Mouse (Mus musculus) cerebellum, adult 2 months (tissue): ENCODE results near the gene Fv1. TPM values are rescaled to one million over a fixed set of nuclear protein-coding genes. Genes with fewer than 3 reads are reported as not detected.

Experiments used
- DNase-seq, 2 experiments: peaks; one replicate each; pipeline ENCODE4 v3.0.0; 2021
- H3K27ac ChIP-seq: fragments of 200-500 bp; 2 replicates; pipeline ENCODE4 v1.5.1; 2012; ENCODE audit warnings: low read length, control low read depth, inconsistent platforms; ENCODE audit not compliant: insufficient read depth
- H3K27me3 ChIP-seq: fragments of 200-500 bp; 2 replicates; pipeline ENCODE4 v1.6.1; 2012; ENCODE audit warnings: inconsistent platforms, mild to moderate bottlenecking, low read length, moderate library complexity; ENCODE audit not compliant: control insufficient read depth, insufficient read depth
- H3K4me1 ChIP-seq: fragments of 200-500 bp; 2 replicates; pipeline ENCODE4 v1.6.1; 2011; ENCODE audit warnings: low read length; ENCODE audit not compliant: control insufficient read depth, insufficient read depth
- H3K4me3 ChIP-seq: fragments of 200-500 bp; replicated peaks from 2 replicates; pipeline ENCODE3; 2011; ENCODE audit warnings: mild to moderate bottlenecking, low read depth, low read length, control low read depth; ENCODE audit not compliant: insufficient read depth
- CTCF ChIP-seq: fragments of 200-500 bp; IDR thresholded peaks from 2 replicates; pipeline ENCODE4 v1.5.1; 2011; ENCODE audit warnings: low read depth, mild to moderate bottlenecking, control low read depth, low read length, moderate library complexity, borderline replicate concordance; ENCODE audit not compliant: insufficient read depth
- POLR2A ChIP-seq: fragments of 200-500 bp; IDR thresholded peaks from 2 replicates; pipeline ENCODE4 v1.6.1; 2011; ENCODE audit warnings: low read length, control low read depth, borderline replicate concordance; ENCODE audit not compliant: insufficient read depth
- WGBS: fragments of 180-500 bp; shearing (Covaris S2); methylation state at CpG from one replicate; pipeline ENCODE4 v1.1.7; 2018; 5-methylcytosine and 5-hydroxymethylcytosine counted together
- polyA plus RNA-seq: library from polyadenylated mRNA; depleted of rRNA; stranded (reverse); fragments of >200 nt; gene quantifications from 2 replicates; pipeline ENCODE4 v1.2.3, GENCODE M21; 2012

Fv1 gene
- polyA plus RNA-seq, 1 experiment: 8.6 TPM

DNA sequence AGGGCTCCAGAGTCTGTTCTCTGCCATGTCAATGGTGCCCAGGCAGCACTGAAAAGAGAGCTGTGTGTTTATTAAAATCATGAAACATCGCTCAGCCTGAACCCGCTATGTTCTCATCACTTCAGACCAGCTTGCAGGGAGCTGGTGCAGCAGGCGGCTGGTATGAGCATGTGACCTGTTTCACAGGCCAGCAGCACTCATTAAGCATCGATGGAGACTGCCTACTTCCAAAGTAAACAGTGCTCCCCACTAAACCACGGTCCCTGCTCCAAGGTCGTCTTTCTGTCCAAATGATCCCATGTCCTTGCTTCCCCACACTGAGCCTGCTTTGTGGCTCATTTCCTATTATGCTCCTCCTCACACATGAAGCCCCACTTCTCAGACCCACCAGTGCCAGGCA lies 21.6 kb downstream of the Fv1 start:
- no peak for DNase-seq
- Histone ChIP-seq H3K4me3 (no peak overlapping the region), H3K27me3 (no peaks in the 10 kb centered on the region), H3K27ac (no peak overlapping the region), H3K4me1 (peaks cover 3% of the 10 kb centered on the region; the same call in 1 of the 2 replicates)
- WGBS: 84% methylated on average over 6 of the region's 6 CpGs
- TF ChIP-seq POLR2A (no peak), CTCF (no peak)

DNA sequence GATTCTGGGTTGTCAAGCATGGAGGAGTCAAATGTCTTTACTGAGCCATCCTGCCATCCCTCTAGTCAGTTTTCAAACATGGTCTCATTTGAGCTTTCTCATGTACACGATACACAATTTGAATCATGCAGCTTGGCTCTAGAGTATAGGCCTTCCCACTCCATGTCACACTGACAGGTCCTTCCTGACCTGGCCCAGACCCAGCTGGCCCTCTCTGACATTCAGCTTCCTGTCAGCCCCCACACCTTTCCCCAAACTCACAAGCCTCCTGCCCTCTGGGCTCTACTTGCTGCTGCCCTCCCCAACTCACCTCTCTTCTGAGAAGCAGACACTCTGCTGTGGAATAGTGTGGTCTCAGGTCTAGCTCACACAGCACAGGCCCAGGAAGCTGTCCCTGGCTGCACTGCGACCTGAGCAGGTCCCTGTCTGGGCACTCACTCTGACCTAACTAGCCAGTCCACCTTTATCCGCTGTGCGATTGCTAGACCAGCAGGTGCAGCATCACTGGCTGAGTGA lies 27.1 kb downstream of the Fv1 start:
- WGBS: 63% methylated on average over 4 of the region's 4 CpGs
- TF ChIP-seq CTCF: no peak
- no peak for TF ChIP-seq POLR2A
- H3K27ac ChIP-seq: no peak overlapping the region

DNA sequence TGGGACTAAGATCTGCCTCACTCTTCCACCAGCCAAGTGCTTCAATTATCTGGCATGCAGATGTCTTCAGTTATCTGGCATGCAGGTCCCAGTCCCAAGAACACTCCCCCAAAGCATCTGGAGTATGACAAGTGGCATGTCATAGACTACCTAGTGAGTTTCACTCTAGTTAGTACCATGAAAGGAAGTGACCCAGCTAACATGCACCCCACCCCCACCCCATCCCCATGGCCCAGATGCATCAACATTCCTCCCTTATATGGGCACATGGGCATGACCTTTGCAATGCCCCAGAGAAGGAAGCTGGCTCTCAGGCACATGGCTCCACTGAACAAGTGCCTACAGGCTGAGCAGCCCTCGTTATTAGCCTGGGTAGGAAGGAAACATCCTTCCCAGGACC lies 27.6 kb downstream of the Fv1 start:
- no peaks in the 10 kb centered on the region for H3K27me3 ChIP-seq
- DNase-seq: no peak
- 48% methylated on average over 1 of the region's 1 CpGs for WGBS
- H3K4me3 ChIP-seq: no peak overlapping the region
- no peak overlapping the region for H3K27ac ChIP-seq
- TF ChIP-seq CTCF (no peak), POLR2A (no peak)
- H3K4me1 ChIP-seq: peaks cover 32% of the 10 kb centered on the region

More for the DNA sequence above, 27.1 kb downstream of the Fv1 start:
- Histone ChIP-seq H3K27me3 (no peaks in the 10 kb centered on the region), H3K4me1 (peaks cover 32% of the 10 kb centered on the region), H3K4me3 (no peak overlapping the region)
- no peak for DNase-seq

DNA sequence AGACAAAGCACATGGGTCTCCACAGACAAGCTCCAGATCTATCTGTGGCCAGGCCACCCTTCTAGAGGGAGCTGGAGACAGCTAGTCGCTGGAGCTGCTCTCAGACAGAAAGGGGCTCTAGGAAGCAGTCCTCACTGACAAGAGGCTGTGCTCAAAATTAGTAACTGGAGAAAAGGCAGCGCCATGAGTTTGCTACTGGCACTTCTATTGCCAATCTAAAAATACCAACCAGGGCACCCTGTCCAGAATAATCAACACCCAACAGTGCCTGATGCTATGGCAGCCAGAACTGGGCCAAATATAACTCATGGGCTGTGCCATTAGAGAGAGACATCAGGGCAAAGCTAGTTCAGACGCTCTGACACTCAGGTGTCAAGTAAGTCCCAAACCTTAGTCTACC lies 28.6 kb downstream of the Fv1 start:
- DNase-seq: peak; percentile 53 to 77
- H3K27me3 ChIP-seq: no peaks in the 10 kb centered on the region
- WGBS: 4% methylated on average over 3 of the region's 3 CpGs
- H3K27ac ChIP-seq: peak overlapping the region; percentile 38; the same call in 1 of the 2 replicates
- TF ChIP-seq CTCF (no peak), POLR2A (no peak)
- peaks cover 32% of the 10 kb centered on the region for H3K4me1 ChIP-seq
- H3K4me3 ChIP-seq: no peak overlapping the region

DNA sequence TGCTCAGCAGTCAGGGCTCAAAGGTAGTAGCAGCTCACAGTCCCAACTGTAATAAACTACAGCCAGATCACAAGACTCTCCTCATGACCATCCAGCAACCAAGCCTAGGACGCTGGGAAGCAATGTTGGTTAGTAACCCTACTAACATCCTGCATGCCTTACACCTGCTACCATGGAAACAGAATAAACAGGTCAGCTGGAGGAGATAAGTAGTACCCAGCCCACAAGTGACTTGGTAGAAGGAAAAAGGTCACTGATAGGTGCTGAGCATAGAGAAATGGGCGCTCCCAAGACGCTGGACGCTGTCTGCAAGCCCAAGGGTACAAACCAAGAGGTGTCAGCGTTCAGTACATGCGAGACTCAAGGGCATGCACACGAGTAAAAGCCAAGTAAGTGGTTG lies 31.7 kb downstream of the Fv1 start:
- TF ChIP-seq CTCF (no peak), POLR2A (no peak)
- Histone ChIP-seq H3K4me1 (peaks cover 41% of the 10 kb centered on the region), H3K27ac (no peak overlapping the region), H3K4me3 (no peak overlapping the region), H3K27me3 (no peaks in the 10 kb centered on the region)
- WGBS: 83% methylated on average over 7 of the region's 7 CpGs
- no peak for DNase-seq

DNA sequence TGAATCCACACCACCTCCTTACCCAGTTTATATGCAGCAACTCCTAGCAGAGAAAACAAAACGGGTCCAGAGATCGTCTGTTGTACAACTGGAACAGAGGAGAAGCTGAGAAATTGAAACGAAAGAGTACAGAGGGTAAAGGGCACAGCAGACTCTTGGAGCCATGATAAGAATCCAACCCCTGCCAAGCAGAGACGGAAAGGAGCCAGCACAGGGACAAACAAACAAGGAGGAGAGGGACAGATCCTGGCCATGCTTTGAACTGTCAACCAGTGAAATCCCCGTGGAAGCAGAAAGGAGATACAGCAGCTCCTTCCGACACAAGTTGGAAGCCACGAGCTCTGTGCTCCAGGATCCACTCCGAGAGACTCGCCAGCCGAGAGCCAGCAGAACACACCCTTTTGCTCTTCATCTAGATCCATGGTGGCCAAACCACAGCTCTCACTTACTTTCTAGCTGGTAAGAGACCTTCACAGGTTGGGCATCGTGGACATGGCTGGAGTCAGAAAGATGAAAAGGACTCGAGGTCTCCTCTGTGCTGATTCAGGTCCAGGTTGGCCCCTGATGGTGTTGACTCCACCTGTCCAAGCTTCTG lies 34.2 kb downstream of the Fv1 start:
- no peak for DNase-seq
- TF ChIP-seq POLR2A (no peak), CTCF (no peak)
- Histone ChIP-seq H3K27me3 (no peaks in the 10 kb centered on the region), H3K4me3 (no peak overlapping the region), H3K4me1 (peaks cover 20% of the 10 kb centered on the region), H3K27ac (no peak overlapping the region)
- WGBS: 84% methylated on average over 12 of the region's 12 CpGs

DNA sequence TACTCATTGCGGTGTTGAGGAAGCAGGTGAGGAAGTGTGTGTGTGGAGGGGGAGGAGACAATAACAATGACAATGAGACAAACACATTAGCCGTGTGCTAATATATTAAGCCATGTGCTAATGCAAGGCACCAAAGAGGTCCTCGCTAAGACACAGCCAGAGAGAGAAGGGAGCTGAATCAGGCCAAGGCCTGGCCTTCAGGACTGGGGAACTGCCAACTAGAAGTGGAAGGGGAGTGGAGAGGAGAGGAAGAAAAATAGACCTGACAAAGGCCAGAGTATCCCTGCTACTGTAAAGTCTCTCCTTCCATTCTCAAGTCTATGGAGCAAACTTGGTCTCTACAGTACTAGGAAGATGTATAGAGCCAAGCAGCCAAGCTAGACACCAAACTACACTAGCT lies 34.8 kb downstream of the Fv1 start:
- H3K4me3 ChIP-seq: peak overlapping the region; percentile 100
- no peak for TF ChIP-seq CTCF
- no peak for TF ChIP-seq POLR2A
- WGBS: 55% methylated on average over 3 of the region's 3 CpGs
- DNase-seq: no peak
- H3K27ac ChIP-seq: no peak overlapping the region
- peaks cover 14% of the 10 kb centered on the region for H3K4me1 ChIP-seq
- no peaks in the 10 kb centered on the region for H3K27me3 ChIP-seq

DNA sequence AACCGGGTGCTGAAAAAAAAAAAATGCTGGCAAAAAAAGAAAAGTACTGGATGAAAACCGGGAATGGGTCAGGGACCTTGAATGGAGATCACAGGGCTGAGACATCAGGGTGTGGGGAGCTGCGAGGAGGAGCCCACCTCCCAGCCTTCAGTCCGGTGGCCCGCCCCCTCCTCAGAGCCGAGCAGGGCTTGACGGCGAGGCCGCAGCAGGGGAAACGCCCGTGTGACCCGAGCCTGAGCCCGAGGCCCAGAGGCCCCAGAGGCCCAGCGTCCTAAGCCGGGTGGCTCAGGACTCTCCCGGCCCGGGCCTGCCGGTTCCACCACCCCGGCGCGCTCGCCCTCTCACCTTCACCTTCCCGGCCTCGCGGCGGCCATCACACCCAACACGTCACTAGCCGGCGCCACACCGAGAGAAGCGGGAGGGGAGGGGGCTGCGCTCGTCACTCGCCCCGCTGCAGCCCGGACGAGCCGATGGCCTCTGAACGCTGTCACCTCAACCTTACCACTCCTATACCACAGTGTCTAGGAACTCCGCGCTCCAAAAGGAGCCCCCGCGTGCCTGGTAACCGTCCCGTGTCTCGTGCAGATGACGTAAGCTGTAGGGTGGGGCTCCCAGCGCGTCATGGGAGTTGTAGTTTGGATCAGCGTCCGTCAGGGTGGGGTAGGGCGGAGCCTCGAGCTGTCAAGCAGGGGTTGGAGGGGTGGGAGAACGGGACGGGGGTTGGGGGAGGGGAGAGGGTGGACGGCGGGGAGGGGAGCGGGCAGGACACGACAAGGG lies 35.7 kb downstream of the Fv1 start, which contains the start of gene Mfn2:
Gene Mfn2 (minus strand): TSS at position 392 of the 777 bp plus-strand sequence.
- peak; percentile 74 for TF ChIP-seq POLR2A
- TF ChIP-seq CTCF: no peak
- WGBS: under 1% methylated on average over 58 of the region's 59 CpGs
- H3K4me3 ChIP-seq: peak within 1 kb of the TSS; percentile 100
- peaks cover 10% of the 10 kb centered on the region for H3K4me1 ChIP-seq
- H3K27ac ChIP-seq: peak within 1 kb of the TSS; percentile 99
- no peaks in the 10 kb centered on the region for H3K27me3 ChIP-seq
- peak; percentile 93 to 96 for DNase-seq
